Mouse (Mus musculus) myocyte (in vitro differentiated cells): ENCODE results near the gene Lrrk1. TPM values are rescaled to one million over a fixed set of nuclear protein-coding genes. Genes with fewer than 3 reads are reported as not detected.
A peak's percentile ranks its signal among the peaks of the same experiment; 100 is the strongest.

Experiments used
- H3K27me3 ChIP-seq: one replicate; pipeline ENCODE4 v1.6.1; 2011; ENCODE audit not compliant: control insufficient read depth, insufficient read depth, insufficient read length
- H3K36me3 ChIP-seq: one replicate; pipeline ENCODE4 v1.6.1; 2011; ENCODE audit not compliant: control insufficient read depth, insufficient read depth
- H3K4me2 ChIP-seq: one replicate; pipeline ENCODE4 v1.6.1; 2011; ENCODE audit warnings: low read depth, control low read depth
- H3K4me3 ChIP-seq: one replicate; pipeline ENCODE4 v1.5.1; 2011; ENCODE audit warnings: mild to moderate bottlenecking, control low read depth, moderate library complexity
- H3K79me2 ChIP-seq: one replicate; pipeline ENCODE4 v1.6.1; 2011; ENCODE audit not compliant: control insufficient read depth, insufficient read depth
- H3ac ChIP-seq: one replicate; pipeline ENCODE4 v1.6.1; 2011; ENCODE audit not compliant: control insufficient read depth, insufficient read length
- CEBPB ChIP-seq: IDR thresholded peaks from 2 replicates; pipeline ENCODE4 v1.6.1; 2011; ENCODE audit warnings: mild to moderate bottlenecking, moderate library complexity; ENCODE audit not compliant: poor library complexity, insufficient read depth, severe bottlenecking
- E2F4 ChIP-seq: IDR thresholded peaks from one replicate; pipeline ENCODE4 v1.6.1; 2011; ENCODE audit warnings: mild to moderate bottlenecking, control low read depth, moderate library complexity; ENCODE audit not compliant: insufficient read depth
- MAX ChIP-seq: IDR thresholded peaks from one replicate; pipeline ENCODE4 v1.6.1; 2011; ENCODE audit warnings: low read depth, mild to moderate bottlenecking, control low read depth
- MYOD1 ChIP-seq, 3 experiments: IDR thresholded peaks; one replicate each; pipeline ENCODE4 v1.6.1; 2011; ENCODE audit warnings: control low read depth in 2 of 3, low read depth in 2 of 3, mild to moderate bottlenecking in 2 of 3, moderate library complexity in 1 of 3; ENCODE audit not compliant: insufficient read length in 2 of 3, control insufficient read depth in 1 of 3
- MYOG ChIP-seq, 3 experiments: IDR thresholded peaks; one replicate each; pipeline ENCODE4 v1.6.1; 2011; ENCODE audit warnings: control low read depth in 2 of 3, low read depth in 2 of 3, mild to moderate bottlenecking in 2 of 3; ENCODE audit not compliant: insufficient read length in 2 of 3, control insufficient read depth in 1 of 3, insufficient read depth in 1 of 3
- POLR2A ChIP-seq: IDR thresholded peaks from one replicate; pipeline ENCODE4 v1.6.1; 2011; ENCODE audit warnings: low read depth, mild to moderate bottlenecking, control low read depth, moderate library complexity; ENCODE audit not compliant: insufficient read length
- POLR2AphosphoS2 ChIP-seq: IDR thresholded peaks from one replicate; pipeline ENCODE4 v1.6.1; 2011; ENCODE audit warnings: low read depth, control low read depth; ENCODE audit not compliant: insufficient read length
- REST ChIP-seq: IDR thresholded peaks from one replicate; pipeline ENCODE4 v1.6.1; 2011; ENCODE audit warnings: mild to moderate bottlenecking, control low read depth, moderate library complexity; ENCODE audit not compliant: insufficient read depth, insufficient read length
- SRF ChIP-seq: IDR thresholded peaks from one replicate; pipeline ENCODE4 v1.6.1; 2011; ENCODE audit warnings: low read depth; ENCODE audit not compliant: control insufficient read depth, insufficient read length
- TCF12 ChIP-seq: IDR thresholded peaks from one replicate; pipeline ENCODE4 v1.6.1; 2011; ENCODE audit warnings: mild to moderate bottlenecking, control low read depth; ENCODE audit not compliant: poor library complexity, insufficient read depth, severe bottlenecking
- TCF3 ChIP-seq: IDR thresholded peaks from one replicate; pipeline ENCODE4 v1.6.1; 2011; ENCODE audit warnings: low read depth, control low read depth; ENCODE audit not compliant: insufficient read length
- USF1 ChIP-seq: IDR thresholded peaks from one replicate; pipeline ENCODE4 v1.6.1; 2011; ENCODE audit warnings: low read depth, mild to moderate bottlenecking, control low read depth, moderate library complexity
- polyA plus RNA-seq: library from polyadenylated mRNA; unstranded; fragments of >200 nt; fragmentation: generic; extraction: Trizol; gene quantifications from one replicate; pipeline ENCODE4 v1.2.1, GENCODE M21; 2012; ENCODE audit warnings: missing spikeins

Gene Lrrk1
- polyA plus RNA-seq, 1 experiment, result 24.8 TPM

- Histone ChIP-seq H3K4me2 (peak overlapping the region; percentile 54), H3ac (no peak overlapping the region), H3K36me3 (peaks cover 14% of the 10 kb centered on the region), H3K79me2 (no peaks in the 10 kb centered on the region), H3K4me3 (no peak overlapping the region), H3K27me3 (no peaks in the 10 kb centered on the region)
- no peak for TF ChIP-seq TCF12
Measured at GRCm38 (mm10) chr7:66309240-66309949, 78.8 kb downstream of the Lrrk1 start.

- H3K4me2 ChIP-seq, result peak overlapping the region; percentile 54
- H3ac ChIP-seq, result no peak overlapping the region
- H3K79me2 ChIP-seq, result no peaks in the 10 kb centered on the region
- H3K27me3 ChIP-seq, result no peaks in the 10 kb centered on the region
- no peak for TF ChIP-seq REST
- no peak for TF ChIP-seq POLR2AphosphoS2
- no peak for TF ChIP-seq MYOD1 (IDR thresholded peaks at IDR 0.05; ENCODE audit: control insufficient read depth in 1 of 3, insufficient read length in 2 of 3, low read depth in 2 of 3)
- TF ChIP-seq TCF3, result no peak
- peaks cover 14% of the 10 kb centered on the region for H3K36me3 ChIP-seq
- no peak overlapping the region for H3K4me3 ChIP-seq
Measured at GRCm38 (mm10) chr7:66308581-66309239, 79.4 kb downstream of the Lrrk1 start.

- peaks cover 14% of the 10 kb centered on the region for H3K36me3 ChIP-seq
- H3K79me2 ChIP-seq, result no peaks in the 10 kb centered on the region
- no peak for TF ChIP-seq E2F4
- TF ChIP-seq POLR2AphosphoS2, result no peak
- TF ChIP-seq TCF12, result no peak
- no peak for TF ChIP-seq MYOG (IDR thresholded peaks at IDR 0.05; ENCODE audit: control insufficient read depth in 1 of 3, insufficient read depth in 1 of 3, insufficient read length in 2 of 3, low read depth in 2 of 3)
- TF ChIP-seq POLR2A, result no peak
- no peak for TF ChIP-seq SRF
- no peak for TF ChIP-seq MYOD1 (IDR thresholded peaks at IDR 0.05; ENCODE audit: control insufficient read depth in 1 of 3, insufficient read length in 2 of 3, low read depth in 2 of 3)
- no peak for TF ChIP-seq MAX
- no peak for TF ChIP-seq CEBPB
- TF ChIP-seq TCF3, result no peak
- TF ChIP-seq USF1, result no peak
- no peak for TF ChIP-seq REST
- no peaks in the 10 kb centered on the region for H3K27me3 ChIP-seq
- H3K4me2 ChIP-seq, result no peak overlapping the region
- H3K4me3 ChIP-seq, result no peak overlapping the region
- no peak overlapping the region for H3ac ChIP-seq
Measured at GRCm38 (mm10) chr7:66307791-66308190, 80.4 kb downstream of the Lrrk1 start.

GRCm38 (mm10) chr7:66305714-66306198 is 82.4 kb downstream of the Lrrk1 start:
- no peaks in the 10 kb centered on the region for H3K27me3 ChIP-seq
- H3K4me3 ChIP-seq, result no peak overlapping the region
- H3K36me3 ChIP-seq, result peaks cover 14% of the 10 kb centered on the region
- H3K4me2 ChIP-seq, result no peak overlapping the region
- H3K79me2 ChIP-seq, result no peaks in the 10 kb centered on the region
- no peak overlapping the region for H3ac ChIP-seq
- TF ChIP-seq USF1 (no peak), TCF12 (no peak), E2F4 (no peak), MAX (no peak), SRF (no peak), MYOG (IDR thresholded peaks at IDR 0.05; ENCODE audit: control insufficient read depth in 1 of 3, insufficient read depth in 1 of 3, insufficient read length in 2 of 3, low read depth in 2 of 3) (no peak), REST (no peak), TCF3 (no peak), MYOD1 (IDR thresholded peaks at IDR 0.05; ENCODE audit: control insufficient read depth in 1 of 3, insufficient read length in 2 of 3, low read depth in 2 of 3) (no peak), POLR2AphosphoS2 (no peak)

GRCm38 (mm10) chr7:66304993-66305713 is 83.0 kb downstream of the Lrrk1 start:
- Histone ChIP-seq H3ac (no peak overlapping the region), H3K4me3 (no peak overlapping the region), H3K27me3 (no peaks in the 10 kb centered on the region), H3K36me3 (peaks cover 14% of the 10 kb centered on the region), H3K79me2 (no peaks in the 10 kb centered on the region), H3K4me2 (no peak overlapping the region)
- TF ChIP-seq POLR2A, result no peak
- TF ChIP-seq MYOD1 (IDR thresholded peaks at IDR 0.05; ENCODE audit: control insufficient read depth in 1 of 3, insufficient read length in 2 of 3, low read depth in 2 of 3), result no peak
- no peak for TF ChIP-seq MYOG (IDR thresholded peaks at IDR 0.05; ENCODE audit: control insufficient read depth in 1 of 3, insufficient read depth in 1 of 3, insufficient read length in 2 of 3, low read depth in 2 of 3)
- no peak for TF ChIP-seq TCF12
- no peak for TF ChIP-seq POLR2AphosphoS2
- no peak for TF ChIP-seq SRF
- no peak for TF ChIP-seq USF1
- no peak for TF ChIP-seq E2F4
- no peak for TF ChIP-seq MAX
